Mouse (Mus musculus) testis, adult 2 months (tissue): ENCODE data around the gene Chdh. TPM values are rescaled to one million over a fixed set of nuclear protein-coding genes. Genes with fewer than 3 reads are reported as not detected.

Source experiments
- H3K27ac ChIP-seq: fragments of 200-500 bp; 2 replicates; pipeline ENCODE4 v1.5.1; 2012; ENCODE audit warnings: low read depth, low read length; ENCODE audit not compliant: control insufficient read depth, insufficient read depth
- H3K27me3 ChIP-seq: fragments of 200-500 bp; 2 replicates; pipeline ENCODE4 v1.6.1; 2012; ENCODE audit warnings: mild to moderate bottlenecking, low read length, moderate library complexity; ENCODE audit not compliant: control insufficient read depth, insufficient read depth
- H3K36me3 ChIP-seq: fragments of 200-500 bp; 2 replicates; pipeline ENCODE4 v1.6.1; 2012; ENCODE audit warnings: mild to moderate bottlenecking, low read length; ENCODE audit not compliant: control insufficient read depth, insufficient read depth
- H3K4me1 ChIP-seq: fragments of 200-500 bp; 2 replicates; pipeline ENCODE4 v1.6.1; 2012; ENCODE audit warnings: low read length; ENCODE audit not compliant: control insufficient read depth, insufficient read depth
- H3K4me3 ChIP-seq: fragments of 200-500 bp; 2 replicates; pipeline ENCODE4 v1.5.1; 2012; ENCODE audit warnings: low read depth, mild to moderate bottlenecking, low read length, moderate library complexity, mixed read lengths; ENCODE audit not compliant: control insufficient read depth
- CTCF ChIP-seq: fragments of 200-500 bp; IDR thresholded peaks from 2 replicates; pipeline ENCODE4 v1.5.1; 2012; ENCODE audit warnings: low read depth, mild to moderate bottlenecking, inconsistent platforms, low read length, moderate library complexity; ENCODE audit not compliant: control insufficient read depth, insufficient read depth, insufficient replicate concordance
- POLR2A ChIP-seq: fragments of 200-500 bp; IDR thresholded peaks from 2 replicates; pipeline ENCODE4 v1.6.1; 2012; ENCODE audit warnings: low read depth, mild to moderate bottlenecking, inconsistent platforms, low read length, moderate library complexity; ENCODE audit not compliant: control insufficient read depth
- polyA plus RNA-seq: library from polyadenylated mRNA; depleted of rRNA; stranded (reverse); fragments of >200 nt; gene quantifications from 2 replicates; pipeline ENCODE4 v1.2.3, GENCODE M21; 2012

Chdh gene
- polyA plus RNA-seq, 1 experiment = 11.7 TPM

GRCm38 (mm10) chr14:30014487-30014886, 5.7 kb downstream of the Chdh start:
- no peaks in the 10 kb centered on the region for H3K36me3 ChIP-seq
- no peak overlapping the region for H3K27ac ChIP-seq
- H3K27me3 ChIP-seq = no peaks in the 10 kb centered on the region
- no peak for TF ChIP-seq CTCF
- TF ChIP-seq POLR2A = no peak
- peaks cover 4% of the 10 kb centered on the region for H3K4me1 ChIP-seq
- H3K4me3 ChIP-seq = no peak overlapping the region

DNA sequence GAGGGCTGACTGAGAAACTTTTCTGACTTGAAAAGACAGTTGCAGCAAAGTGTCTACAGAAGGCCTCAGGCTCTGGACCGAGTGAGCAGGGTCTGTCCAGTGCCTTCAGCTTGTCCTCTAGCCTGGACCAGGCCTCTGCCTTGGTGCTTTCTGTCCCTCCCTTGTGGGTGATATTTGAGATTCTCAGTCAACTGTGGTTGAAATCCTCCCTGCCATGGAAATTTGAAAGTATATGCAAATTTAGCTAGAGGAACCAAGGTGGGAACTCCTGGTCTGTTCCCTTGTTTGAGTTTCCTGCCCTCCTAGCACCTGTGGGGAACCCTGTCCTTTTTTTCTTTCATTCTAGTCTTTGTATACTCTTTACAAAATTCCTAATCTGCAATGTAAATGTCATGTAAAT, 6.2 kb downstream of the Chdh start:
- H3K27ac ChIP-seq = no peak overlapping the region
- TF ChIP-seq POLR2A (no peak), CTCF (no peak)
- peaks cover under 1% of the 10 kb centered on the region; the same call in 1 of the 2 replicates for H3K4me1 ChIP-seq
- H3K4me3 ChIP-seq = no peak overlapping the region
- H3K27me3 ChIP-seq = no peaks in the 10 kb centered on the region
- H3K36me3 ChIP-seq = no peaks in the 10 kb centered on the region

DNA sequence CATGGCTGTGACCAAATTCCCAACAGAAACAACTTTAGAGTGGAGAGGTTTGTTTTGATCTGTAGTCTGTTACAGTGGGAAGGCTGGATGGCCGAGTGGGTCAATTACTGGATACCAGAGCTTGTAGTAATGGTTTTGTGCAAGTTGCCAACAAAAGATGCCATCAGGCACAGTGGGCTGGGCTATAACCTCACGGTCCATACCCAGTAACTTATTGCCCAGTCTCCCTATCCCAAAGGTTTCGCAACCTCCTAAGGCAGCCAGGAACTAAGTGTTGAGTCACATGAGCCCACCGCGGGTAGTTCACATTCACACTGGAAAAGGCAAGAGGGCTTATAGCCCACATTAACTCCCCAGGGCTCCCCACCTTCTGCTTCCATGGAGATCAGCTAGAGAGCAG, 7.8 kb downstream of the Chdh start:
- H3K4me1 ChIP-seq = peaks cover 2% of the 10 kb centered on the region
- H3K27ac ChIP-seq = no peak overlapping the region
- H3K36me3 ChIP-seq = no peaks in the 10 kb centered on the region
- TF ChIP-seq POLR2A (no peak), CTCF (no peak)
- no peaks in the 10 kb centered on the region for H3K27me3 ChIP-seq
- H3K4me3 ChIP-seq = no peak overlapping the region

DNA sequence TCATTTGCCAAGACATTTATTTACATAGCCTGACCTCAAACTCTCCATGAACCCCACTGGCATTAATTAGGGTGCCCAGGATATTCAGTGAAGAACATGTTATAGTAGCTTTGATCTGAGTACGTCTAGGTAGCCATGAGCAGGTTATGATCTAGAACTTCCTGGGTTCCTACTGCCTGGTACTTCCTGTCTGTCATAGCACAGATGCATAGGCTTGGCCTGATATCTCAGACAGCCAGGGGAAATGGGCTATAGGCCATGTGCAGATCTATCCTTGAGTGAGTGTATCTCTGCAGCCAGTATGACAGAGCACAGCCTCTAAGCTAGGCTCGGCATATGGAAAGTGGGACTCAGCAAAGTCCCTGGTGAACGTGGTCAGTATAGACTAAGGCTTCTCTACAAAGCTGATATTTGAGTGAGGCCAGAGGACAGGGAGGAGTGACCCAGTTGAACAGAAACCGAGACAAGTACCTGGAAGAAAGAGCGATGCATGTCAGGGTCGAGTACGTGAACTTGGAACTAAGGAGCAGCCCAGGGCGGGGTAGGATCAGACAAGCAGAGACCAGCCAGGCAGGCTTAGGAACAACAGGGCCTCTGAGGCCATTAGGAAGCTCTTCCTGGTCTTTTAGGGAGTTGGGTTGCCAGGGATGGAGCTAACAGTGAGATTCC, 9.1 kb downstream of the Chdh start:
- H3K4me3 ChIP-seq = no peak overlapping the region

DNA sequence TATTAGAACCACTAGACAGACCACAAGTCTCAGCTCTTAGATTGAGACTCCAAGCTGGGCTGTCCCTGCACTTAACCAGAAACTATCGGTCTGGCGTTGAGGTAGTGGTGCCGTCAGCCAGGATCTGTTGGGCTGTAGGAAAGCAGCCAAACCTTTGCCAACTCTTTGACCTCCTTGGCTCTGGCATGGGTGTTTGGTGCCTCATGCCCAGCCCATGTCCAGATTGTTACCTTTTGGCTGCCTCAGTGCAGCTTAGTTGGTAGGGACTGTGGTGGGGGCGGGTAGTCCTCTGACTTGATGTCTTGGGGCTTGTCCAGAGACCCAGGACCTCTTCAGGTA, 9.6 kb downstream of the Chdh start:
- Histone ChIP-seq H3K4me1 (peaks cover 2% of the 10 kb centered on the region; the same call in 1 of the 2 replicates), H3K27me3 (no peaks in the 10 kb centered on the region), H3K27ac (no peak overlapping the region), H3K4me3 (no peak overlapping the region), H3K36me3 (no peaks in the 10 kb centered on the region)
- TF ChIP-seq POLR2A = no peak
- TF ChIP-seq CTCF = no peak

More for the DNA sequence above, 9.1 kb downstream of the Chdh start:
- Histone ChIP-seq H3K27me3 (no peaks in the 10 kb centered on the region), H3K36me3 (no peaks in the 10 kb centered on the region), H3K27ac (peak overlapping the region; percentile 9; the same call in 1 of the 2 replicates), H3K4me1 (peaks cover 2% of the 10 kb centered on the region; the same call in 1 of the 2 replicates)
- no peak for TF ChIP-seq POLR2A
- TF ChIP-seq CTCF = no peak

GRCm38 (mm10) chr14:30018846-30019245, 10.0 kb downstream of the Chdh start:
- peaks cover 2% of the 10 kb centered on the region; the same call in 1 of the 2 replicates for H3K4me1 ChIP-seq
- no peak overlapping the region for H3K4me3 ChIP-seq
- H3K27ac ChIP-seq = no peak overlapping the region
- H3K36me3 ChIP-seq = no peaks in the 10 kb centered on the region
- no peaks in the 10 kb centered on the region for H3K27me3 ChIP-seq
- TF ChIP-seq POLR2A (no peak), CTCF (no peak)

DNA sequence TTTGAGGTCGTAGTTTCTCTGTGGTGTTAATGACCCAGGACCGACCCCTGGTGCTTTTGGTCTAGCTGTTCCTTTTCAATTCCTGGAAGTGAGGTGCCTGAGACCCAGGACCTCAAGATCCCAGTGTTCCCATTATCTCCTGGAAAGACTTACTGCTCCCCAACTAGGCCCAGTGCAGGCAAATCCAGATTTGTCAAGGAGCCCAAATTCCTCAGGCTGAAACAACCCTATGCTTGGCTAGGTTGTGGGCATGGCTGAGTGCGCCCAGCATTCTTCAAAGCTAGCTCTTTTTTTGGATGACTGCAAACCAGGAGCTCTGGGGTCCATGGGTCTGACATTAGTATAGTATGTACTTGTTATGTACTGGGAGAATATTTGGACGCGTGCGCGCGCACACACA, 10.6 kb downstream of the Chdh start:
- H3K36me3 ChIP-seq = no peaks in the 10 kb centered on the region
- H3K4me1 ChIP-seq = peaks cover 2% of the 10 kb centered on the region; the same call in 1 of the 2 replicates
- no peaks in the 10 kb centered on the region for H3K27me3 ChIP-seq
- no peak overlapping the region for H3K4me3 ChIP-seq
- no peak overlapping the region for H3K27ac ChIP-seq
- TF ChIP-seq CTCF (no peak), POLR2A (no peak)

- no peak overlapping the region for H3K4me3 ChIP-seq
- no peaks in the 10 kb centered on the region for H3K36me3 ChIP-seq
- H3K4me1 ChIP-seq = peaks cover 2% of the 10 kb centered on the region; the same call in 1 of the 2 replicates
- no peaks in the 10 kb centered on the region for H3K27me3 ChIP-seq
- no peak overlapping the region for H3K27ac ChIP-seq
- TF ChIP-seq POLR2A = no peak
- TF ChIP-seq CTCF = no peak
These were observed 11.2 kb downstream of the Chdh start for GRCm38 (mm10) chr14:30019792-30020575.
